Mouse (Mus musculus) ES-Bruce4 (cell line): Measurements from ENCODE around the gene Ncs1.

ENCODE experiments used
- CTCF ChIP-seq: IDR thresholded peaks from one replicate; pipeline ENCODE4 v1.8.1; 2011; ENCODE audit warnings: low read depth, low read length
- EP300 ChIP-seq: IDR thresholded peaks from 2 replicates; pipeline ENCODE4 v1.6.1; 2011; ENCODE audit warnings: low read depth, low read length; ENCODE audit not compliant: insufficient read depth
- POLR2A ChIP-seq: IDR thresholded peaks from one replicate; pipeline ENCODE4 v1.8.1; 2011; ENCODE audit warnings: low read length; ENCODE audit not compliant: insufficient read depth

DNA sequence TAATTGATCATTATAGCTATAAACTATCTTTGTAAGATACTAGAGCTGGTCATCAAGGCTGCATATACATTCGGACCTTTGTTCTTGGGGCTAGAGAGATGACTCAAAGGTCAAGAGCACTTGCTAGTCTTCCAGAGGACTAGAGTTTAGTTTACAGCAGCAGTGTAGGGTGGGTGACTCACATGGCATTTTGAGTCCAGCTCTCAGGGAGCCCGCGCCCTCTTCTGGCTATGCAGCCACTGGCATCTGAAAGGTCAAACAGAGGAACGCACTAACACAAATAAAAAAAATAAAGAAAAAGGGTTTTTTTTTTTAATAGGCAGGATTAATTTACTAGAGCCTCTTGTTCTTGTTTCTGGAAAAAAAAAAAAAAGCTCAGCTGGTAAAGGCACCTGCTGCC is 36.1 kb upstream of the Ncs1 start:
- no peak for TF ChIP-seq CTCF
- TF ChIP-seq POLR2A: no peak
- TF ChIP-seq EP300: no peak
